Mouse (Mus musculus) liver, embryonic 15.5 days (tissue): ENCODE data around the gene Kdr. TPM values are rescaled to one million over a fixed set of nuclear protein-coding genes. Genes with fewer than 3 reads are reported as not detected.

ENCODE experiments used
- ATAC-seq: fragments of 200-750 bp; cut with Nextera tagmentation; 2 replicates; pipeline ENCODE4 v1.8.0; 2017; ENCODE audit warnings: moderate number of reproducible peaks, mild to moderate bottlenecking, moderate library complexity; ENCODE audit not compliant: insufficient read depth
- H3K27ac ChIP-seq: fragments of 300-500 bp; sonication (generic); replicated peaks from 2 replicates; pipeline ENCODE4 v1.5.1; 2015; ENCODE audit warnings: mild to moderate bottlenecking, inconsistent platforms
- H3K27me3 ChIP-seq: fragments of 300-500 bp; sonication (generic); 2 replicates; pipeline ENCODE4 v1.6.1; 2015; ENCODE audit warnings: mild to moderate bottlenecking, inconsistent platforms
- H3K36me3 ChIP-seq: fragments of 300-500 bp; sonication (generic); replicated peaks from 2 replicates; pipeline ENCODE4 v1.6.1; 2015; ENCODE audit warnings: moderate library complexity, mild to moderate bottlenecking, inconsistent platforms
- H3K4me1 ChIP-seq: fragments of 300-500 bp; sonication (generic); replicated peaks from 2 replicates; pipeline ENCODE4 v1.6.1; 2015; ENCODE audit warnings: inconsistent platforms
- H3K4me2 ChIP-seq: fragments of 300-500 bp; sonication (generic); 2 replicates; pipeline ENCODE4 v1.6.1; 2015; ENCODE audit warnings: moderate library complexity, mild to moderate bottlenecking, inconsistent platforms
- H3K4me3 ChIP-seq: fragments of 300-500 bp; sonication (generic); replicated peaks from 2 replicates; pipeline ENCODE4 v1.5.1; 2015; ENCODE audit warnings: mild to moderate bottlenecking, inconsistent platforms
- H3K9ac ChIP-seq: fragments of 300-500 bp; sonication (generic); 2 replicates; pipeline ENCODE4 v1.6.1; 2015; ENCODE audit warnings: moderate library complexity, mild to moderate bottlenecking, inconsistent platforms
- H3K9me3 ChIP-seq: fragments of 300-500 bp; sonication (generic); replicated peaks from 2 replicates; pipeline ENCODE4 v1.6.1; 2016; ENCODE audit warnings: inconsistent platforms
- WGBS: fragments of 180-500 bp; shearing (Covaris S2); methylation state at CpG from one replicate; pipeline ENCODE4 v1.1.7; 2015; ENCODE audit warnings: mixed read lengths; ENCODE audit not compliant: insufficient replicate concordance; 5-methylcytosine and 5-hydroxymethylcytosine counted together
- polyA plus RNA-seq: library from polyadenylated mRNA; unstranded; fragments of >200 nt; fragmentation: Nextera tagmentation; extraction: Ambion mirVana; gene quantifications from 2 replicates; pipeline ENCODE4 v1.2.1, GENCODE M21; 2015

Gene Kdr
- polyA plus RNA-seq, 1 experiment from 2014 or later, result 8.0 TPM

DNA sequence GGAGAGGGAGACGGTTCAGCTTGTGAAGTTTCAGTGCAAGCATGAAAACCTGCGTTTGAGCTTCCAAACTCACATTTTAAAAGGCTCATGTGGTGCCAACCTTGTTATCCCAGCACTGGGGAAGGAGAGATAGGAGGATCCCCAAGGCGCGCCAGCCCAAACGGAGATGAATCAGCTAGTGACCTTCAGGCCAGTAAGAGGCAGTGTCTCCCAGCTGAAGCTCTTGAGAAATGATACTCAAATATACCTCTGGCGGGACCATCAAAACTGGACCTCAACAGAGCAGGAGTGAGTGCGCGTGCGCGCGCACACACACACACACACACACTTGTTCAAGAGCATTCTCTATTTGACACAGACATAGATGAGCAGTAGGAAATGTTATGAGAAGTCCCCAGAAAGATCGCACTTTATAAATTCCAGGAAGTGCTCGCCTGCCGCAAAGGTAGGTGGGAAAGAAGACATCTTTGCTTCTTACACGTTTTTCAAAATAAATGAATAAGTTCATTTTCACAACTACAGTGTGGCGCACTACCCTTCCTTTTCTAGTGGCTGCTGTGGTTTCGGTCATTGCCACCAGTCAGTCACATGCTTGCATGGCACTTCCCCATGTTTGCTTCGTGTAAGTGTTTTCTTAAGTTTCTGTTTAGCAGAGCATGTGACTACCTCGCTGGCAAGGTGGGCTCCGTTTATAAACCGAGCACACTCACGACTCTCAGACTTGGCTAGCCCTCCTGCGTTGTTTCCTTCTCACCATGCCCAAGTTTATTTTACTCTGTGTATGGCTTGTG lies 2.5 kb upstream of the Kdr start:
- Histone ChIP-seq H3K36me3 (no peaks in the 10 kb centered on the region), H3K9ac (no peak overlapping the region), H3K4me1 (peaks cover 13% of the 10 kb centered on the region; the same call in 1 of the 2 replicates), H3K9me3 (no peaks in the 10 kb centered on the region), H3K4me3 (no peak overlapping the region), H3K27ac (no peak overlapping the region), H3K27me3 (peaks cover 70% of the 10 kb centered on the region), H3K4me2 (no peak overlapping the region; the same call in 1 of the 2 replicates)
- WGBS, result 49% methylated on average over 23 of the region's 23 CpGs
- no peak for ATAC-seq

DNA sequence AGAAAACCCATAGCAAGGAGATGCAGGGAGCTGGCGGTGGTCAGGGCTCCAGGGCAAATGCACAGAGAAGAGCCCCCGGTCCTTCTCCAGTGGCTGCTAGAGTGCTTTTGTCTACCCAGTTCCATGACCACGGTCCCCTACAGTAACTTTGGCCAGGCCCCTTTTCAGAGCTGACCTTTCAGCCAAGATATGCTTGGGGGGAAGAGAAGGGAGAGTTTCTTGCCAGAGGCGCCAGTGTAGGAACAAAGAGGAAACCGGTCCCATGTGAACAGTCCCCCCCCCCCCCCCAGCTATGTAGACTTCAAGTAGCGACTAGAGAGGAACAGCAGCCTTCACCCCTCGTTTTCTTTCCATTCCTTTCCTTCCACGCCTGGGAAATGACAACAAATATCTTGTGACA lies 850 bp upstream of the Kdr start:
- WGBS, result 7% methylated on average over 8 of the region's 8 CpGs
- no peak for ATAC-seq
- Histone ChIP-seq H3K4me1 (peaks cover 13% of the 10 kb centered on the region; the same call in 1 of the 2 replicates), H3K4me3 (peak overlapping the region; percentile 55), H3K36me3 (no peaks in the 10 kb centered on the region), H3K27ac (no peak overlapping the region), H3K27me3 (peaks cover 86% of the 10 kb centered on the region), H3K9ac (no peak overlapping the region), H3K9me3 (no peaks in the 10 kb centered on the region), H3K4me2 (peak overlapping the region; percentile 67)

DNA sequence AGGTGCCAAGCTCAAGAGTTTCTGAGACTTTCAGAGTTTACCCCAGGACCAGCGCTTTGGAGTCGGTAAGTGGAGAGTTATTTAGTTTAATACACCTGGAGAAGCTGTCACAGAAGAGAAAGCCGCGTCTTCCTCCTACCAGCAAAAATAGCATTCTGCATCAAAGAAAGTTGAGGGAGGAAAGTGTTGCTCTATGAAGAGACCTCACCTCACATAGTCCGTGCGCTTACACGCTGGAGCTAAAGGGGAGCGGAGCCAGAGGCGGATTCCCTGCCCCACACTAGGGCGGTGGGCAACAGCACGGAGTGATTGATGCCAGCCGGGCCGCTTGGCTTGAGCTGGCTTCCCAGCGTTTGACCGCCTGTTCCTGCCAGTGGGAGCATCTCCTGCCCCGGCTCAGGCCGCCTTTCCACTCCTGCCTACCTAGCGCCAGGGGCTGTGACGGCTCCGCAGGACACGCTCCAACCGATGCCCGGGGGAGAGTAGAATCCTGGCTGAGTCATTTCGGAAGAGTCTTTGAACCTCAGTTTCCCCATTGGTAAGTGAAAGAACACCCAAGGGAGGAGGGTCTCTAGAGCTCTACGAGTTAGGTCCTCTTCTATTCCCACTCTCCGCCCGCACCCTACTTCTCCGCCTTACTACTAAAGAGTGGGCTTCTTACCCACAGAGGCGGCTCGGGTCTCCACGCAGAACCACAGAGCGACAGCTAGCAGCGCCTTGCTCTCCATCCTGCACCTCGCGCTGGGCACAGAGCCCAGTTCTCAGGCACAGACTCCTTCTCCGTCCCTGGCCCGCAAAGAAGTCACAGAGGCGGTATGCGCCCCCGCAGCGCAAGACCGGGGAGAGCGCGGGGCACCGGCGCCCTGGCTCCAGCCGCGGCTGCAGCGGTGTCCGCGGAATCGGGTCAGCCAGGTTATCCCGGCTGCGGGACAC lies 551 bp downstream of the Kdr start:
- Histone ChIP-seq H3K36me3 (no peaks in the 10 kb centered on the region), H3K4me2 (peak overlapping the region; percentile 67), H3K4me1 (peaks cover 13% of the 10 kb centered on the region; the same call in 1 of the 2 replicates), H3K9ac (no peak overlapping the region), H3K9me3 (no peaks in the 10 kb centered on the region), H3K4me3 (peak overlapping the region; percentile 55), H3K27ac (no peak overlapping the region), H3K27me3 (peaks cover 88% of the 10 kb centered on the region)
- ATAC-seq, result no peak
- WGBS, result 2% methylated on average over 54 of the region's 54 CpGs

DNA sequence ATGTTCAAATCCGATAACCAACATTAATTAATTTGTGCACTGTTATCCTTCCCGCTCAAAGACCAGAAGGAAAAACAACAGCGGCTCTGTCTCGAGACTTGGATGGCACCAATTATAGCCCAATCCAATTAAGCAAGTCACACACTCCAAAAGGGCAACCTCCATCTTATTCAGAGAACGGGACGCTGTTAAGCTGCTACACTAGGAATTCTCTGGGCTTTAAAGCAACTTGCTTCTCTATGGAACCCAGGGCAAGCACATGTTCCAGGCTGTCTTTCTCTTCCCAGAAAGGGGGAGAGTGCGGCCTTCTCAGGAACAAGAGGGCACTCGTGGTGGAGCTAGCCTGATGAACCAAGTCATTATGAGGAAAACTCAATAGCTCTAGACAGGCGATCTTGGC lies 1.6 kb downstream of the Kdr start:
- no peak overlapping the region; the same call in 1 of the 2 replicates for H3K4me3 ChIP-seq
- H3K4me2 ChIP-seq, result no peak overlapping the region
- H3K27me3 ChIP-seq, result peaks cover 86% of the 10 kb centered on the region
- no peaks in the 10 kb centered on the region for H3K36me3 ChIP-seq
- no peak overlapping the region for H3K27ac ChIP-seq
- ATAC-seq, result no peak
- no peak overlapping the region for H3K9ac ChIP-seq
- H3K4me1 ChIP-seq, result peaks cover 13% of the 10 kb centered on the region; the same call in 1 of the 2 replicates
- H3K9me3 ChIP-seq, result no peaks in the 10 kb centered on the region
- 45% methylated on average over 9 of the region's 9 CpGs for WGBS

DNA sequence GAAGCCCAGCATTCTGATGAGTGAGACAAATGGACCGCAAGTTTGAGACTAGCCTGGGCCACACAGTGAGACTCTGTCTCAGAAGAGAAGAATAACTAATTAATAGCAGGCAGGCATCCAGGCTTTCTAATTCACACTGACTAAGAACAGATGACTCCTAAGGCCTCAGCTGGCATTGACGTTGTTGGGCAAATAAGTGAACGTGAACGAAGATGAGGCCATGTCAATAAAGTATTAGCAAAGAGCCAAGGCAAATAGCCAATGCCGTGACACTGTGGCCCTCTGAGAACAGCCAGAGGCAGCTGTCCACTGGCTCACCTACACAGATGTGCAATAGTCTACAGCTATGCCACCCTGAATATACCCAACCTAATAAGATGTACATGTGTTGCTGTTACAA lies 2.9 kb downstream of the Kdr start:
- no peaks in the 10 kb centered on the region for H3K36me3 ChIP-seq
- H3K4me2 ChIP-seq, result no peak overlapping the region
- peaks cover 13% of the 10 kb centered on the region; the same call in 1 of the 2 replicates for H3K4me1 ChIP-seq
- no peak overlapping the region for H3K4me3 ChIP-seq
- H3K9ac ChIP-seq, result no peak overlapping the region
- 58% methylated on average over 5 of the region's 5 CpGs for WGBS
- no peaks in the 10 kb centered on the region for H3K9me3 ChIP-seq
- peaks cover 73% of the 10 kb centered on the region for H3K27me3 ChIP-seq
- no peak for ATAC-seq
- no peak overlapping the region for H3K27ac ChIP-seq

DNA sequence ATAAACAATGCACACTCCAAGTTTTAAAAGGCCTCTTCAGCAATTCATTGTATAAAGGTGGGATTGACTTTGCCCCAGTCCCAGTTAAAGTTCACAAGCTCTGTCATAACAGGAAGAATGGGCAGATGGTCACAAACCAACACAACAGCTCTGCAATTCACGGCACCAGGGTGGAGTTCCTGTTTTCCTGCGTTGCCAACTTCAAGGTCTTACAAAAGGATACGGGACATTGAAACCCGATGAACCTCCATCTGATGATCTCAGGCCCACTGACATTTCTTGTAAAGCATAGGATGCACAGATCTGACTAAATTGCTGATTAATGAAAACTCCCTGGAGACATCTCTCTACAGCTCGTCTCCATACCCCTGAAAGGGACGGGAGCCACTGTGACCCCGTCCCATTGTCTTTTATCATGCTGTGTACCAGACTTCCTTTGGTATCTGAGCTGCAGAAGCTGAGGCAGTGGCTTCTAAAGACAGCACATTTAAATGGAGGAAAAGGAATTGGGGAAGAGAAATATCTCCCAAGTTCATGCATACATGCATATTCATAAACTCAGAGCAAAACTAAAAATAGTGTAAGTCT lies 3.6 kb downstream of the Kdr start:
- WGBS, result 6% methylated on average over 7 of the region's 7 CpGs
- Histone ChIP-seq H3K9ac (no peak overlapping the region), H3K27me3 (peaks cover 66% of the 10 kb centered on the region), H3K9me3 (no peaks in the 10 kb centered on the region), H3K4me2 (no peak overlapping the region), H3K4me1 (peaks cover 13% of the 10 kb centered on the region; the same call in 1 of the 2 replicates), H3K36me3 (no peaks in the 10 kb centered on the region), H3K4me3 (no peak overlapping the region), H3K27ac (no peak overlapping the region)
- 0 out of 2 replicates have a peak, but pooled peaks have one; percentile 31 for ATAC-seq

DNA sequence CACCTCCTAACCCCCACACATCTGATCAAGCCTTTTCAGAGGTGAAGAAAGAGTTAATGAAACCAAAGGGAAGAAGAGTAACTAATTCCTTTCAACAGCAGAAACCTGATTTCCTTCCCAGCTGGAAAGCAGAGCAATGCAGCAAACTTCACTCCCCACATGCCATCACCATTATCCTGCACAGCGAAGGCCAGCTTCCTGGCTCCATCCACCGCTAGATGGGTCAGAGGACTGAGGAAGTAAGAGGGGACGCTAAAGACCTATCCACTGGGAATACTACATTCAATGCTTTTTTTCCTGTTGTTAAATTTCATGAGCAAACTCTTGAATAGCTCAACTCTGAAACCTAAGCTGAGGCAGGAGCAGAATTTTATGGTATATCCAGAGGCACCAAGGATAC lies 8.4 kb downstream of the Kdr start:
- H3K27me3 ChIP-seq, result peaks cover 18% of the 10 kb centered on the region
- no peak for ATAC-seq
- WGBS, result 57% methylated on average over 3 of the region's 3 CpGs

DNA sequence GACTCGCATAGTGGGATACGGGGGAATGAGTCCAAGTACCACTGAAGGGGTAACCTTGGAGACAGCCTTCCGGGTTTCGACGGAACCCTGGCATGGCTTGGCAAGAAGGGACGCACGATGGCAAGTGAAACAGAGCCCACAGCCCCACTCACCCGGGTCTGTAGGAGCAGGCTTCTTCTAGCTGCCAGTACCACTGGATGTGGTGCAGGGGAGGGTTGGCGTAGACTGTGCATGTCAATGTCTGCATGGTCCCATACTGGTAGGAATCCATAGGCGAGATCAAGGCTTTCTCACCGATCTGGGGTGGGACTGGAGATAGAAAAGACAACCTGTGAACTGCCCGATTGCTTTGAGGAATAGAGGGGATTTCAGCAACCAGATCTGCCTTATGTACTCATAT lies 15.7 kb downstream of the Kdr start:
- Histone ChIP-seq H3K4me3 (peak overlapping the region; percentile 2), H3K27me3 (no peaks in the 10 kb centered on the region; the same call in 1 of the 2 replicates), H3K27ac (no peak overlapping the region), H3K9me3 (no peaks in the 10 kb centered on the region), H3K36me3 (no peaks in the 10 kb centered on the region), H3K4me2 (peak overlapping the region; percentile 40), H3K4me1 (peaks cover 32% of the 10 kb centered on the region), H3K9ac (no peak overlapping the region)
- 31% methylated on average over 12 of the region's 12 CpGs for WGBS
- peak; percentile 38 for ATAC-seq

More for the DNA sequence above, 8.4 kb downstream of the Kdr start:
- no peaks in the 10 kb centered on the region for H3K9me3 ChIP-seq
- no peak overlapping the region for H3K4me2 ChIP-seq
- no peaks in the 10 kb centered on the region for H3K4me1 ChIP-seq
- no peak overlapping the region for H3K9ac ChIP-seq
- H3K27ac ChIP-seq, result no peak overlapping the region
- no peak overlapping the region for H3K4me3 ChIP-seq
- no peaks in the 10 kb centered on the region for H3K36me3 ChIP-seq

DNA sequence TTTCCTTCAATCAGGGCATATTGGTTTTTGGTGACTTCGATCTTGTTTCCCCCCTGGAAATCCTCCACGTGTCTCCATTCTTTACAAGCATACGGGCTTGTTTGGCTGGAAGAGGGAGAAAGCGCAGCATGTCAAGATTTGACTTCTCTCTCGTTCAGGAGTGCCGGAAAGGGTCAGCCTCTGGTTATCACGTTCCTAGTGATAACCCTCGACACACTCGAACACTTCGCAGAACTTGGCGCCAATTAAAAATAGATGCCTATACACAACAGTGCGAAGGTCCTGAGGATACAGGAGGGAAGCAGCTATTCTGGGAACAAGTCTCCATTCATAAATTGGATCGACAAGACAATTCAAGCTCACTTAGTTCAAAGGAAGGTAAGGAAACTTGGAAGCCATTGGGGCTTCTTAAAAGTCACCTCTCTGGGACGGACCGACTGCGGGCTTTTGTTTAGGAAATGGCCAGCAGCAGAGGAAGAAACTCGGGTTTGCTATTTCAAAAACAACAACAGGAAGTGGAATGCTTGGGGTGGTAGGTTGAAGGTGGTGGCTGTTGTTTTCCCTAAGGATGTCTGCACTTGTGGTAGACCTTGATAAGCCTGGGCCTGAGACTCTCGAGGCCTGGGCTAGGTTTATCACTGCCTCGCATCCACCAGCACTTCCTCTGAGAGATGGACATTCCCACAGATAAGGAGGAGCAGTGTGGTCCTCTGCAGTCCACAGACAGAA lies 16.4 kb downstream of the Kdr start:
- no peak overlapping the region for H3K9ac ChIP-seq
- H3K4me3 ChIP-seq, result peak overlapping the region; percentile 2; the same call in 1 of the 2 replicates

DNA sequence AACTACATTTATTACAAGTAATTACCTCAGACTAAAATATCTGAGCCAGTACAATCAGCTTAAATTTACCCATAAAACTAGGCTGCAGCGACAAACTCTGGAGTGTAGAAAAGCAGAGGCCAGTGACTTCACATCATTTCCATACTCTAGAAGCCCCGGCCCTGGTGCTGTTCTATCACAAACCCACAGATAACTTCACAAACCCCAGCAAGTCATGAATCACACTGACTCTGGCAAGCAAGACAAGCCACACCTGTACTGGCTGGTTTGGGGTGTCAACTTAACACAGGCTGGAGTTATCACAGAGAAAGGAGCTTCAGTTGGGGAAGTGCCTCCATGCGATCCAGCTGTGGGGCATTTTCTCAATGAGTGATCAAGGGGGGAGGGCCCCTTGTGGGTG lies 18.4 kb downstream of the Kdr start:
- H3K4me2 ChIP-seq, result no peak overlapping the region
- no peak for ATAC-seq
- no peaks in the 10 kb centered on the region; the same call in 1 of the 2 replicates for H3K27me3 ChIP-seq
- H3K4me1 ChIP-seq, result peaks cover 32% of the 10 kb centered on the region
- no peaks in the 10 kb centered on the region for H3K36me3 ChIP-seq
- no peak overlapping the region for H3K9ac ChIP-seq
- no peak overlapping the region for H3K27ac ChIP-seq
- 15% methylated on average over 3 of the region's 3 CpGs for WGBS
- no peak overlapping the region for H3K4me3 ChIP-seq
- no peaks in the 10 kb centered on the region for H3K9me3 ChIP-seq

More for the DNA sequence above, 16.4 kb downstream of the Kdr start:
- Histone ChIP-seq H3K4me2 (peak overlapping the region; percentile 40), H3K4me1 (peaks cover 32% of the 10 kb centered on the region), H3K36me3 (no peaks in the 10 kb centered on the region), H3K27me3 (no peaks in the 10 kb centered on the region; the same call in 1 of the 2 replicates), H3K9me3 (no peaks in the 10 kb centered on the region), H3K27ac (no peak overlapping the region)
- whole genome bisulfite sequencing, result 14% methylated on average over 19 of the region's 19 CpGs
- peak; percentile 97 for ATAC-seq
